Mouse (Mus musculus) right cerebral cortex, postnatal 14 days (tissue): Measurements from ENCODE around the gene 2810408A11Rik.

Experiments used
- DNase-seq: peaks from one replicate; pipeline ENCODE4 v3.0.0; 2022

2810408A11Rik gene

DNA sequence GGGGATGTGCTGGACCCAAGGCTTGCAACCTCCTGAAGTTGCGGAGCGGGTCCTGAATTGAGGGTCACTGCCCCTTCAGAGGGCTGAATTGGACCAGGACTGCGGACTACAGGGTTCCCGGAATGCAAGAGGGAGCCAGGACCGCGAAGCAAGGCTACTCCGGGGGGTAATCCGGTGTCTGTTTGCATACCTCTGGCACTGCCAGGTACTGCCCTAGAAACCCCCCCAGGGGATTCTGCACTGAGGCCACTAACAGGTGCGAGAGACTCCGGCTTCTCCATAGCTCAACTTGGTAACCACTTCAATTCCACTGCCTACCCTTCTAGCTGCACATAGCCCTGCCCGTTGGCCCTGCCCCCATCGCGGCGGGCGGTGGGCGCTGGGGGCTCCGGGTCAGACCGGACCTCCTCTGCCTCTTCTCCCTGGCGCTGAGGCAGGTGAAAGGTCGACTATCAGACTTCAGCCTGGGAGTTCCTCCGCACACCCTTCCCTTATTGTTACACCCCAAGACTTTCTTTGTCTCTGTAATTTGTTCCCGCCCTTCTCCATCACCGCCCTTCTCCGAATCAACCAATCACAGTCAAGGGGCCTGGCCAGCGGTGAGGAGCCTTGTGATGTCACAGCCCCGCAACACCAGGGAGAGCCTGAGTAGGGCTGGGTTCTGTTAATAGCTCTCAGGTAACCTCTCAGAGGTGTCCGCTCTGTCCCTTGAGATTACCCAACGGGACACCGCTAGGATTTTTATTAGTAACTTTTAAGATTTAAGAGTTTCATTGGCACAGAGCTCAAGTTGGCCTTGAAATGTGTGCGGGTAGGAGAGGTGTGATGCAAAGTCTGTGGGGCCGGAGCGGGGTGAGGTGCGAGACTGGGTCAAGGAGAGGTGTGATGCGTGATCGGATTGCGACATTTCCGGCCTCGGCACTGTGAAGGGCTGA lies at the start of gene 2810408A11Rik, which contains the start of gene Neurl4:
2810408A11Rik (minus strand) TSS at position 517 of the 935 bp plus-strand sequence.
Neurl4 (plus strand) TSS at position 602 of the 935 bp plus-strand sequence.
- peak; percentile 83 for DNase-seq

DNA sequence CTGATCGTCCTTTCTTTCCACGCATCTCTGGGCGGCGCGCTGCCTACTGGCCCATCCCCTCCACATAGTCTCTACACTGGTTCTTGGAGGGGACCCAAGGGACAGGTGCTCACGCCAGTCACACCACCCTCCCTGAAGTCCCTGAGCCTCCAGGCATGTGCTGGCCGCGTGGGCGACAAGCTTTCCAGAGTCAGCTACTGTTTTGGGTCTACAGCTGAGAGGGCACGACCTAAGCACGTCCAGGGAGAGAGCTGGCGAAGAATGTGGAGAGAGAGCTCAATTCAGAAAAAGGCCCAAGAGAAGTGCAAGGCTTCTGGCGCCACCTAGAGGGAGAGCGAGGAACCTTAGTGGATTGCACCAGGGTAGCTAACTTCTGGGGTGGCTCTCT lies 48.0 kb upstream of the 2810408A11Rik start:
- peak; percentile 80 for DNase-seq

GRCm38 (mm10) chr11:69948066-69948762 lies 47.4 kb upstream of the 2810408A11Rik start, which contains the start of gene Slc2a4:
Gene Slc2a4 (minus strand): TSS chr11:69948188.
- DNase-seq = peak; percentile 73

DNA sequence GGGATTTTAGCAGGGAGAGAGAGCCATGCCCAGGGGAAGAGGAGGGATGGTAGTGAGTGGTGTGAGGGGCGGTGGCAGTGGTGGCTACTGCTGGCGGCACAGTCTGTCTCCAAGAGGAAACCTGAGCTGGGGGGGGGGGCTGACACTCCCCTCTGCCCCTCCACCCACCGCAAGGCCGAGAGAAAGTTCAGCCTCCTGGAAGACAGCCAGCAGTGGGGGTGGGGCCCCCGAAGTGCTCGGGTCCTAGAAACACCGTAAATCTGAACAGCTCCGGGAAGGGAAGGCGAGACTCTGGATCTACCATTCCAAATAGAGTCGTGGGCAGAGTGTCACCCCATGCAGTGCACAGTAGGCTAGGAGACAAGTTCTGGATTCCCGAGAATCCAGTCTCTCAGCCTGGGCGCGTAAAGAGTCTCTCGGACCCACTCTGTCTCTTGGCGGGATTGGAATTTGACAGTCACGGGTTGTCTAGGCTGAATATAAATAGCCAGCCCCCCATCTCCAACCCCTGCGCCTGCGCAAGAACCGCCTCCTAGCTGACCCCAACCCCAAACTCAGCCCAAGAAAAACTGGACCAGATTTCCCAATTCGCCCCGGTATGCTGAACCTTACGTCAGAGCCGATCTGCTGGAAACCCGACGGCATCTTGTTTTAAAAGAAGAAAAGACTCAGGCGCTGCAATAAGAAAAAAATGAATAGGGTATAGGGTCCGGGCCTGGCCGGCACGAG lies 46.7 kb upstream of the 2810408A11Rik start:
- DNase-seq = no peak

GRCm38 (mm10) chr11:69945997-69946891 lies 45.5 kb upstream of the 2810408A11Rik start:
- DNase-seq = no peak

- DNase-seq = no peak
Observed at GRCm38 (mm10) chr11:69945216-69945615, 44.4 kb upstream of the 2810408A11Rik start.

- DNase-seq = no peak
Observed at GRCm38 (mm10) chr11:69940962-69941361, 40.2 kb upstream of the 2810408A11Rik start.

DNA sequence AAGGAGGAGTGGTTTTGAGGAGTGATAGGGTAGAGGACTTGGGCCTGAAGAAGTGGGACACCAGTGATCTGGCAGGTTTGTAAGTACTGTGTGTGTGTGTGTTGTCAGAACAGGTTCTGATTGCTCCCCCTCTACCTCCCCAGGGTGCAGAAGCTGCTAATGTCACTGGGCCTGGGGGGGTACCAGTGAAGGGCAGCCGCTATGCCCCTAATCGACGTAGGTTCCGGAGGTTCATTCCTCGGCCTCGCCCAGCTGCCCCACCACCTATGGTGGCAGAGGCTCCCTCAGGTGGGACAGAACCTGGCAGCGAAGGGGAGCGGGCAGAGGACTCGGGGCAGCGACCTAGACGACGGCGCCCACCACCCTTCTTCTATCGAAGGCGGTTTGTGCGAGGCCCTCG lies 38.9 kb upstream of the 2810408A11Rik start:
- no peak for DNase-seq

DNA sequence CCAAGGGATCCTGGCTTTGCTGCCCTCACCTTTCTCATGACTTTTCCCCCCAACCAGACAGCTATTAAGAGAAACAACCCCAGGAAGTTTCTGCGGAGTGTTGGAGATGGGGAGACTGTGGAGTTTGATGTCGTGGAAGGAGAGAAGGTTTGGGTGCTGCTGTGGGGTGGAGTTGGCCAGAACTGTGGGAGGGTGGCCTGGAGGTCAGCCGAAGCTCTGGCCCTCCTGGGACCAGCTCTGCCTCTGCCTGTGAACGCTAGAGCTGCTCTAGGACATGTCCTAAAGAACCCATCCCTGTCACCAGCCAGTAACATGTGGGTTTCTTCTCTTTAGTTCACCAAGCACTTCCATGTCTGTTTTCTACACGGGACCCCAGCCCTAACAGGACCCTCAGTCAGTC lies 38.4 kb upstream of the 2810408A11Rik start:
- no peak for DNase-seq

DNA sequence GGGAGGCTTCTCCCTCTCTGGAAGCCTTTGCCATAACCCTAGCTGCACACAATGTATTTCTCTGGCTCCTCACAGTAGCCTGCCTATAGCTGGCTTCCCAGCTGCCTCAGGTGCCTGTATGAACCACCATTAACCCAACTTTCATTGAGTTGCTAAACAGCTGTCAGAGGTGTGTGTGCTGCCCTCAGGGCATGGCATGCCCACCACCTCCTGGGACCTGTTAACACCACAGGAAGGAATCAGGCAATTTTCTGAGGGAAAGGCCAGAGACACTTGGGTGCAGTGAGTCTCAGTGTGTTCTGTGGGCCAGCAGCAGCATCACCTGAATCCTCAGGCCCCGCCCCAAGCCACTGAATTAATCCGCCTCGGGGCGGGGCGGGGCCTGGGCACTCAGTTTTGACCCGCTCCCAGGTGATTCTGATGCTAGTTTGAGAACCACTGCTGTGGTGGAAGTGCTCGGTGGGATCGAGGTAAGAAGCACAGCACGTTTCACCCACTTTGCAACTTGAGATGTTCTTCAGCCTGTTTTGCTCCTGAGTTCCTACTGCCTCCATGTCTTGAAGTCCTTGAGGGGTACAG lies 37.7 kb upstream of the 2810408A11Rik start:
- no peak for DNase-seq

DNA sequence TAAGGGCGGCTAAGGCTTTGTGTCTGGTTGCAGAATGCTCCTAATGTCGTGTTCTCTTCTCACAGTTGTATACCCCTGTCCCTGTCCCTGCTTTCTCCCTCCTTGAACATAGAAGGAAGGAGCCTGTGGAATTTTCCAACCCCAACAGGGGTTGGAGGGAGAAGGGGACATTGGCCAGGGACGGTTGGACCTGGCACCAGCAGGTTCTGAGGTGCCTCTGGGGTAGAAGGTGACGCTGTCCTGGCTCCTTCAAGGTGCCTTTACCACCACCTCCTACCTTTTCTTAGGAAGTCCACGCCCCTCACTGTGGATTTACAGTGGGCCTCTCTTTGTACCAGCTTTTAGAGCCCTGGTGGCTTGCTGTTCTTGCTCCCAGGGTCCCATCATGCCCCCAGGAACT lies 37.0 kb upstream of the 2810408A11Rik start:
- no peak for DNase-seq

- no peak for DNase-seq
Observed at GRCm38 (mm10) chr11:69937385-69937784, 36.6 kb upstream of the 2810408A11Rik start.

- no peak for DNase-seq
Observed at GRCm38 (mm10) chr11:69936714-69937347, 36.0 kb upstream of the 2810408A11Rik start.

- no peak for DNase-seq
Observed at GRCm38 (mm10) chr11:69936156-69936555, 35.4 kb upstream of the 2810408A11Rik start.

GRCm38 (mm10) chr11:69935137-69935879 lies 34.5 kb upstream of the 2810408A11Rik start, which contains the start of gene Ybx2:
Gene Ybx2 (plus strand): TSS chr11:69935796.
- peak; percentile 90 for DNase-seq

DNA sequence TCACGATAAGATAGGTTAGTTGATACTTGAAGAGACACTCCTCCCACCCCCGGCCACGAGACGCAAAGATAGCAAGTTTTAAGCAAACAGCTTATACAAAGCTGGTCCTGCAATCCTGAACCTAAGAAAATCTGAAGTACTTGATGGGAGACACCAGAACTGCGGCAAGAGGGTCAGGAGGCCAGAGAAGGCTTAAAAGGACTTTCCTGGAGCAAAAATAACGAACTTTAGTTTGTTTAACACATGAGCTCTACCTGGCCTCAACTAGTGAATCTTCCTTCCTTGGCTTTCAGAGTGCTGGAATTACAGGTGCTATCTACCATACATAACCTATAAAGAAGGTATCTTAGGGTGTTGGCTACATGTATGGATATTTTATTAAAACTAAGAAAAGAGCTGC lies 33.9 kb upstream of the 2810408A11Rik start:
- DNase-seq = no peak

GRCm38 (mm10) chr11:69934169-69934568 lies 33.4 kb upstream of the 2810408A11Rik start:
- peak; percentile 96 for DNase-seq

- no peak for DNase-seq
Observed at GRCm38 (mm10) chr11:69933066-69933465, 32.3 kb upstream of the 2810408A11Rik start.

DNA sequence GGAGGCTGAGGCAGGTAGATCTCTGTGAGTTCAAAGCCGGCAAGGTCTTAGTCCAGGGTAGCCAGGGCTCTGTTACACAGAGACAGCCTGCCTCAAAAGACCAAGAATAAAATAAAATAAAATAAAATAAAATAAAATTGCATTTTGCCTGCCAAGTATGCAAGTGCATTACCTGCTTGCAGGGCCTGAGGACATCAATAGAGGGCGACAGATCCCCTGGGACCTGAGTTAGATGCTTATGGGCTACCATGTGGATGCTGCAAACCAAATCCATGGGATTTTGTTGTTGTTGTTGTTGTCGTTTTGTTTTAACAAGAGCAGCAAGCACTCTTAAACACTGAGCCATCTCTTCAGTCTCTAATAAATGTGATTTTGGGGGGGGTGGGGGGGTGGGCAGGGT lies 31.5 kb upstream of the 2810408A11Rik start:
- DNase-seq = no peak

DNA sequence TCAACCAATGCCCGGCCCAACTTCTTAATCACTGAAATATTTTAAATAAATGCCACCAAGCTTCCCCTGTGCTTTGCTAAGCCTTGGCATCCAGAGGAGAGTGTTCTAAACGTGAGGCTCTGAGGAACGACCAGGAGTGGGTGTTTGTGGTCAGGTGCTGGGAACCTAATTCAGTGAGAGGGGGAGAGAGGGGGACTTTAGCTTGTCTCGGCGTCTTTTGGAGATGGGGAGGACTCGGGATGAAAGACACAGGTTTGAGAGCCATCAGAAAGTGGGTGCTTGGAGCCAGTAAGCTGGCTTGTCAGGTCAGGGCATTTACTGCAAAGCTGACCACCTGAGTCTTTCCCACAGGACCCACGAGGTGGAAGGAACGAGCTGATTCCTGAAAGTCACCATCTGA lies 31.0 kb upstream of the 2810408A11Rik start:
- no peak for DNase-seq
